Mouse (Mus musculus) heart, postnatal 0 days (tissue): Measurements from ENCODE around the gene Son.

Experiments used
- CTCF ChIP-seq: IDR thresholded peaks from 2 replicates; pipeline ENCODE4 v1.5.1; 2016; ENCODE audit warnings: antibody characterized with exemption, control low read depth, low read depth
- EP300 ChIP-seq: IDR thresholded peaks from 2 replicates; pipeline ENCODE4 v1.6.1; 2016; ENCODE audit warnings: antibody characterized with exemption, low read depth

DNA sequence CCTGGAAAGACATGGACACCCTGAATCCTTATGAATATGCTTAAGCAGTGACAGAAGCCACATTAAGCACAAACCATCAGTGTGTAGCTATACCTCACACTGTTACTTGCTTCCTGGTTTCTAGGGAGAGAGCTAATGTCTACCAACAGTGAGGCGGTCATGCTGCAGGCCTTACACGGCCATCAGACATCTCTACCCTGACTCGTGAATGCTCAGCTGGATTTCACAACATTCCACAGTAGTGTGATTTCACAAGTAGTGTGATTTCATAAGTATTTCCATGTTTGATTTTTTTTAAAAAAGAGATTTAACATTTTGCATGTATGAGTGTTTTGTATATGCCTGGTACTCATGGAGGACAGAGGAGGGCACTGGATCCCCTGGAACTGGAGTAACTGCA, 18.6 kb upstream of the Son start:
- TF ChIP-seq CTCF (no peak), EP300 (no peak)
